Mouse (Mus musculus): ENCODE results near the gene Ralgapa2. TPM values are rescaled to one million over a fixed set of nuclear protein-coding genes. Genes with fewer than 3 reads are reported as not detected.

Gene Ralgapa2
- polyA plus RNA-seq, 1 experiment from 2014 or later, result 6.5 TPM

DNA sequence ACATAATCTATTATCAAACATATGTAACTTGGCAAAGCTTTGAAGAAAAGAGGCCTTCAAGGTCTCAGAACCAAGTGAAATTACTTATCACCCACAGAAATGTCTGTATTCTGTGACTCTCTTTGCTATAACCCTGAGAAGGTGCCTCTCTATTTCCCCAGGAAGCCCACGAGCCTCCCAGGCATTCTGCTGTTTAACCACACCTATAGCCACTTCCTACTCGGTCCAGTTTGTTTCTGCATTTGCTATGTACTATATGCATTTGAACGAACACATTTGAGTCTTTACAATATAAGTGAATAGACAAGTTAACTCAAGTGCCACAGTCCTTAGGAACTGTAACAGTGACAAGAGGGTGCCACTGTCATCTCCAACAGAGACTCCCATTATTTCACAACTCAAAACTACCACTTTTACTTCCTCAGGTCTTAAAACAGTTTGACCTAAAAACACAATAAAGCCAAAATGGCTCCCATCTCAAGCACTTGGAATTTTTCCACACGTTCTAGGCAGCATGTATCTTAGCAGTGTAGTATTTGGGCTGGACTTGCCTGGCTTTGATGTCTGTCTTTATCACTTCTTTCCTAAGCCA, 88.3 kb downstream of the Ralgapa2 start:
- no peaks in the 10 kb centered on the region for H3K9me3 ChIP-seq (replicated peaks)
- H3K27ac ChIP-seq, result no peak overlapping the region
- H3K4me2 ChIP-seq, result no peak overlapping the region
- no peak overlapping the region for H3K9ac ChIP-seq
- H3K4me3 ChIP-seq, result no peak overlapping the region
- H3K36me3 ChIP-seq, result peaks cover 22% of the 10 kb centered on the region
- no peaks in the 10 kb centered on the region for H3K27me3 ChIP-seq (replicated peaks)
- ATAC-seq, result no peak
- 36% methylated on average over 4 of the region's 4 CpGs for WGBS (ENCODE audit: insufficient replicate concordance)
- H3K4me1 ChIP-seq, result no peaks in the 10 kb centered on the region

DNA sequence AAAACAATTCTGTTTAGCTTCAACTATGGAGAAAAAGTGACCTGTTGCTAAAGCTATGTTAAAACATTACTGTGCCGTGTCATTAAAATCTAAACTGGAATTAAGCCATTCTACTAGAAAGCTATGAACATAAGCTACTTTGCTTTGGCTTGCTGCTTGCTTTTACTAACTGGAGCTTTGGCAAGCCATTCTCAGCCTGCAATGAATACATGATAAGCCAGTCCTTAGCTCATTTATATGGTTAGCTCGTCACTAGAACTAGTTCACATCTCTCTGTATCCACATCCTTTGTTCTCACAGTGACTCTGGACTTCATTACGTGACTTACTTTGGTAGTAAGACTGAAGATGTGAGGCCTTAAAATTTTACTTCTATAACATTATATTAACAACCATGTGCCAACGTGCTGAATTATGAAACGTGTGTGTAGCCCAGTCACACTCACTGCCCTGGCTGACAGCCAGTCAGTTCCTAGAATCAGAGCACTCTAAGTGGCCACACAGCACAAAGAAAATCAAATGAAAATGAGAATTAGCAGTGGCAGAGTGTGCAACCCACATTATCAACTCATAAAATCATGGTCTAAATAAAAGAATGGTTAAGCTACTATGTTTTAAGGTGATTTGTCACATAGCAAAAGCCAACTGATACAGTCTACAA, 89.0 kb downstream of the Ralgapa2 start:
- ATAC-seq, result no peak
- 79% methylated on average over 5 of the region's 5 CpGs for WGBS (ENCODE audit: insufficient replicate concordance)
- H3K4me2 ChIP-seq, result no peak overlapping the region
- no peak overlapping the region for H3K4me3 ChIP-seq
- H3K9me3 ChIP-seq (replicated peaks), result no peaks in the 10 kb centered on the region
- H3K27ac ChIP-seq, result no peak overlapping the region
- peaks cover 22% of the 10 kb centered on the region for H3K36me3 ChIP-seq
- H3K4me1 ChIP-seq, result no peaks in the 10 kb centered on the region
- no peak overlapping the region for H3K9ac ChIP-seq
- no peaks in the 10 kb centered on the region for H3K27me3 ChIP-seq (replicated peaks)

DNA sequence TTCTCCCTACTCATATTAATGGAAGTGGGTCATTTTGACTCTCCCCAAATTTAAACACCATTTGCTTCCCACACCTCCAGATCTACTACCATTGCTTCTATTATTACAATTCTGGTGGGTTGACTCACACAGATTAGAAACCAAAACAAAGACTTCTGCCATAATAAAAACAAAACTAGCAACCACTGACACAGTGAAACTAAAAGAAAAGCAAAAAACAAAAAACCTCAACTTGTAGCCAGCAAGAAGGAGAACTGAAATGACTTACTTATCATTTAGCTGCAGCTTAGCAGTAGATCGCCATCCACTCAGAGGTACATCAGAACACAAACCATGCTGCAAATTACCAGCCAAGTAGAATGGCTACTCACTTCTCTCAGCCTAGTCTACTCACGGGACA, 95.9 kb downstream of the Ralgapa2 start:
- Histone ChIP-seq H3K4me1 (0 out of 2 replicates have a peak, but pooled peaks cover 5% of the 10 kb centered on the region), H3K4me2 (no peak overlapping the region), H3K9me3 (replicated peaks) (no peaks in the 10 kb centered on the region), H3K9ac (no peak overlapping the region), H3K36me3 (peaks cover 7% of the 10 kb centered on the region; the same call in 1 of the 2 replicates), H3K27ac (no peak overlapping the region), H3K4me3 (no peak overlapping the region), H3K27me3 (replicated peaks) (no peaks in the 10 kb centered on the region)
- ATAC-seq, result no peak
- WGBS (ENCODE audit: insufficient replicate concordance), result 77% methylated on average over 2 of the region's 2 CpGs

DNA sequence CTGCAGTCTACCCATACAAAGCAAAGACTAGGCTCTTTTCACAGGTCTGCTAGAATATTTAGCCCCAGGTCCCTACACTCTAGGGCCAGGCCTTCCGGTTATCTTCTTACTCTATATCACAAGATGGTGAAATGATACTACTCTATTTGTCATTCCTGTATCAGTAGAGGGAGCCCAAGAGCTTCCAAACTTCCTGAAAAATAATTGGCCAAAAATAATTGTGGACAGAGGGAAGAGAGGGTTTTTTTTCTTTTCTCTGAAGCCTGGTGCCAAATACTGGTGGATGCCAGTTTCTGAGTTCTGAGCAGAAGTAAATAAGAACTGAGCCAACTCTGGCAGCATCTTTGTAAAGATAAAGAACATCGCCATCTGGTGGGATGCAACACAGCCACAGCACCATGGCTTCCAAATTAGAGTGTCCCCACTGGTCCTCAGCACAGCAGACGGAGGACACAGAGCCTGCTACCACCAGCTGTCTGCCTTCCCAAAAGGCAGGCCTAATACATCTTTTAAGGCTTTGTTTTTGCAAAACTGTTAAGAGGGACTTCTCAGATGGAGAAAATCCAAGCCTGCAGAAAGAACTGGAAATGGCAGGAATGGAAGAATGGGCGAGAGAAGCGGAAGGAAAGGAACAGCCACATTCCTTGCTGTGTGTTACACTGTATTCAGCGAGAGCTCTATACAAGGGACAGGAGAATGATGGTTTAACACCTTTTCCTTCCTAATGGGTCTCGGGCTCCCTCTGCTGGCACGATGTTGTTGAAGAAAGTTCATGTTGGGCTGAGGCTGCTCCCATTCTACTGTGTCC, 97.5 kb downstream of the Ralgapa2 start:
- no peak for ATAC-seq
- whole genome bisulfite sequencing (ENCODE audit: insufficient replicate concordance), result 51% methylated on average over 8 of the region's 8 CpGs
- H3K4me2 ChIP-seq, result no peak overlapping the region

DNA sequence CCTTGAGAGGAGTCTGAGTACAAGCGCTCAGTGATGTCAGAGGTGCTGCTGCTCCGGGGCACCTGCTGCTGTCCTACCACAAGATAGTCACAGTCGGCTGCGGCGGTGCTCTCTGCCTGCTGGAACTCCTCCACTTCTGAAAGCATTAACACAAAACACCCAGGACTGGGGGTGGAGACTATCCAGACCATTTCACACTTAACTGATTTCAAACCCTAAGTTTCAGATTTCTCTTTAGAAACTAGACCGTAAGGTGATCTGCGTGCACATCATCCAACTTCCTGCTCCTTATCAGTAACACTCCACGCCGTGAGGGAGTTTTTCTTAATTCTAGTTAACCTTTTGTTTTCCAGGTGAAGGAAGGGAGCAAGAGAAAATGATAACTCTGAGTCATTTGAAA, 99.4 kb downstream of the Ralgapa2 start:
- H3K27me3 ChIP-seq (replicated peaks), result no peaks in the 10 kb centered on the region
- no peak overlapping the region for H3K27ac ChIP-seq
- peaks cover 11% of the 10 kb centered on the region; the same call in 1 of the 2 replicates for H3K36me3 ChIP-seq
- no peak overlapping the region for H3K4me3 ChIP-seq
- H3K4me2 ChIP-seq, result no peak overlapping the region
- 45% methylated on average over 9 of the region's 9 CpGs for WGBS (ENCODE audit: insufficient replicate concordance)
- H3K9me3 ChIP-seq (replicated peaks), result no peaks in the 10 kb centered on the region
- no peak overlapping the region for H3K9ac ChIP-seq
- 0 out of 2 replicates have a peak, but pooled peaks cover 5% of the 10 kb centered on the region for H3K4me1 ChIP-seq
- ATAC-seq, result no peak

More for the DNA sequence above, 97.5 kb downstream of the Ralgapa2 start:
- Histone ChIP-seq H3K4me1 (0 out of 2 replicates have a peak, but pooled peaks cover 5% of the 10 kb centered on the region), H3K27me3 (replicated peaks) (no peaks in the 10 kb centered on the region), H3K9me3 (replicated peaks) (no peaks in the 10 kb centered on the region), H3K36me3 (peaks cover 11% of the 10 kb centered on the region; the same call in 1 of the 2 replicates), H3K9ac (no peak overlapping the region), H3K4me3 (no peak overlapping the region), H3K27ac (no peak overlapping the region)

DNA sequence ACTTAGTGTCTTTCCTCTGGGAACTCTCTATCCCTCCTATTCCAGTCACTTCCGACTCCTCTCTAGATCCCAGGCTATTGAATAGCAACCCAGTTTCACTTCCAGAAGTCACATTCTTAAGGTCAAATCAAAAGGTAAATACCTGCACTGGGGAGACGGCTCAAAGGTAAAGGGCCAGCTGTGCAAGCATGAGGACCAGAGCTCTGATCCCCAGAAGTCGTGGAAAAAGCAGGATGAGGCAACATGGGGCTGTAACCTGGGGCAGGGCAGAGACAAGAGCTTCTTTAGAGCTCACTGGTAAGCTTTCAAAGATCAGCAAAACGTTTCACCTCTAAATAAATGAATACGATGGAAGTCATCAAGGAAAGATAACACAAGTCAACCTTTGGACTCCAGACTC, 100.2 kb downstream of the Ralgapa2 start:
- H3K4me2 ChIP-seq, result no peak overlapping the region
- H3K27me3 ChIP-seq (replicated peaks), result no peaks in the 10 kb centered on the region
- 72% methylated on average over 5 of the region's 5 CpGs for WGBS (ENCODE audit: insufficient replicate concordance)
- H3K9ac ChIP-seq, result no peak overlapping the region
- ATAC-seq, result no peak
- H3K4me3 ChIP-seq, result no peak overlapping the region
- peaks cover 11% of the 10 kb centered on the region; the same call in 1 of the 2 replicates for H3K36me3 ChIP-seq
- H3K9me3 ChIP-seq (replicated peaks), result no peaks in the 10 kb centered on the region
- 0 out of 2 replicates have a peak, but pooled peaks cover 5% of the 10 kb centered on the region for H3K4me1 ChIP-seq
- no peak overlapping the region for H3K27ac ChIP-seq

DNA sequence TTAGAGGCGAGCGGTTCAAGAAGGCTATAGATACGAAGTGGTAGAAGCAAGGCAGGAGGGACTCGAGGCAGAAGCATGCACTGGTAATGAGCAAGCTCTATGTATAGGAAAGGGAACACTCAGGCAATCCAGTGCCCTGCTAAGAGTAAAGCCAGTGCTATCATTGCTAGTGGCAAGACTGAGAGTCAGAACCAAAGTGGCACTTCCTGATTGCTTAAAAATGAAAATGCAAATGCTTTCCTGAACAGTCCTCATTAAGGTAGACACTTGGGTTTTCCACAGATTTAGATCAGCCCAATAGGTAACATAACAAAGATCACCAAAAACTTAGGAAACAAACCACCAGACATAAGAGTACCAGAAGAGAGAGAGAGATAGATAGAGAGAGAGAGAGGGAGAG, 105.1 kb downstream of the Ralgapa2 start:
- Histone ChIP-seq H3K4me2 (no peak overlapping the region), H3K4me3 (no peak overlapping the region), H3K9me3 (replicated peaks) (no peaks in the 10 kb centered on the region), H3K27ac (no peak overlapping the region), H3K4me1 (no peaks in the 10 kb centered on the region), H3K9ac (no peak overlapping the region), H3K27me3 (replicated peaks) (no peaks in the 10 kb centered on the region), H3K36me3 (peaks cover 22% of the 10 kb centered on the region)
- 77% methylated on average over 4 of the region's 4 CpGs for WGBS (ENCODE audit: insufficient replicate concordance)
- ATAC-seq, result no peak

DNA sequence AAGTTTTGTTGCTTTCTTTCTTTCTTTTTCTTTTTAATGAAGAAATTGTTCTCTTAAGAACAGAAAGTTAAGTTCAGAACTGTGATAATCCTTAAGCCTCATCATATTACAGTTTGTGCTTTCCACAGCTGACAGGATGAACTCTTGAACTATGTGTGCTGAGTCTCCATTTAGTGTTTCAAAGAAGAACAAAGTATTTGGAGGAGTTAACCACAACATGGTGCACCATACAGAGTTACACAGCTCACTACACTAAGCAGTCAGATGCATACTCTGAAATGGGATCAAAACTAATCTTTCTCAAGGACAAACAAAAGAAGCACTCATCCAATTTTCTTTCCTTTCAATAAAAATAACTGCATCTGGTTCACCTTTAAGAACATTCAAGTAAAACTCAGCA, 110.6 kb downstream of the Ralgapa2 start:
- no peak for ATAC-seq
- H3K36me3 ChIP-seq, result peaks cover 18% of the 10 kb centered on the region
- H3K4me2 ChIP-seq, result no peak overlapping the region
- H3K27ac ChIP-seq, result no peak overlapping the region
- H3K27me3 ChIP-seq (replicated peaks), result no peaks in the 10 kb centered on the region
- H3K9ac ChIP-seq, result no peak overlapping the region
- no peaks in the 10 kb centered on the region for H3K4me1 ChIP-seq
- no peak overlapping the region for H3K4me3 ChIP-seq
- H3K9me3 ChIP-seq (replicated peaks), result no peaks in the 10 kb centered on the region

DNA sequence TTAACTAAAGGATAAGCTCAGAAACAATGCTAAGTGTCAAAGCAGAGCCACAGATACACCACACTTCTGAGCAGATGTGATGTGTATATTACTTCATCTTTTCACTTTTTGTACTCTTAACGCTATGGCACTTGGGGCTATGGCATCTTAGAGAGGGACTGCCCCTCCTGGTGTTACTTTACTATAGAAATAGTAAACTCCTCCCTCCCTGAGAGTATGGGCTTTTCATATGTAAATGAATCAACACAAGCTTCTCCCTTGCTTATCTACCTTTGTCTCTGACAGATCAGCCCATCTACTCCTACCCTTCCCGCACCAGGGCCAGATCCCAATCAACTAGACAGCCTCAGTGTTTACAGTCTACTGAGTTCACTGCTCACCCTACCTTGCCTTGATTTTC, 111.4 kb downstream of the Ralgapa2 start:
- Histone ChIP-seq H3K9ac (no peak overlapping the region), H3K27me3 (replicated peaks) (no peaks in the 10 kb centered on the region), H3K4me2 (no peak overlapping the region), H3K27ac (no peak overlapping the region), H3K36me3 (peaks cover 16% of the 10 kb centered on the region), H3K4me1 (no peaks in the 10 kb centered on the region), H3K9me3 (replicated peaks) (no peaks in the 10 kb centered on the region), H3K4me3 (no peak overlapping the region)
- 66% methylated on average over 2 of the region's 2 CpGs for WGBS (ENCODE audit: insufficient replicate concordance)
- ATAC-seq, result no peak

DNA sequence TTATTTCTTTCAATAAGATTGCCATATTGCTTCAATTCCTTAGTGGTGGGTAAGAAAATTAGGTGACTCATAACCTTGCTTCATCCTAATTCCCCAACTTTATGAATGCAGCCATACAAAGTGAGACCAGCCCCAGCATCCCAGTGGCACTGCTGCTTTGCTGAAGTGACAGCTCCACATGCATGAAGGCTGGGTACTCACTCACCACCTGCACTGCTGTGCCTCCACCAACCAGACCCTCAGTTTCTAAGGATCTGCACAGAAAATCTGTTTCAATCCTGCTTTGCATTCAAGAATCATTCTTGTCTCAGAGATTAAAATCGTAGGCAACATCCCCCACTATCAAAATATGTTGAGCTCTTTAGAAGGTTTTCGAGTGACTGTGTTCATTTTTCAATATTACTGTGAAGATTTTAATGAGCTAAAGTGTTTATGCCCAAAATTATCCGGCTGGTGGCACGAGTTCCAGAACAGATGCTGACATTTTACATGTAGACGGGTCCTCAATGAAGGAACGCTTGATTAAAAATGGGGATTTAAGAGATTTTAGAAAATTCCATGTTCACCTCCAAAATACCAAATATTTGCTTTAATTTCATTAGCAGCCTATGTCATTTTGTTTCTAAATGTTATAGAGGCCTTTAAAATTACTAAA, 113.8 kb downstream of the Ralgapa2 start:
- Histone ChIP-seq H3K4me2 (no peak overlapping the region), H3K27ac (no peak overlapping the region), H3K4me1 (no peaks in the 10 kb centered on the region), H3K36me3 (peaks cover 6% of the 10 kb centered on the region; the same call in 1 of the 2 replicates), H3K4me3 (no peak overlapping the region), H3K27me3 (replicated peaks) (no peaks in the 10 kb centered on the region), H3K9ac (no peak overlapping the region), H3K9me3 (replicated peaks) (no peaks in the 10 kb centered on the region)
- ATAC-seq, result no peak
- 76% methylated on average over 6 of the region's 6 CpGs for WGBS (ENCODE audit: insufficient replicate concordance)

DNA sequence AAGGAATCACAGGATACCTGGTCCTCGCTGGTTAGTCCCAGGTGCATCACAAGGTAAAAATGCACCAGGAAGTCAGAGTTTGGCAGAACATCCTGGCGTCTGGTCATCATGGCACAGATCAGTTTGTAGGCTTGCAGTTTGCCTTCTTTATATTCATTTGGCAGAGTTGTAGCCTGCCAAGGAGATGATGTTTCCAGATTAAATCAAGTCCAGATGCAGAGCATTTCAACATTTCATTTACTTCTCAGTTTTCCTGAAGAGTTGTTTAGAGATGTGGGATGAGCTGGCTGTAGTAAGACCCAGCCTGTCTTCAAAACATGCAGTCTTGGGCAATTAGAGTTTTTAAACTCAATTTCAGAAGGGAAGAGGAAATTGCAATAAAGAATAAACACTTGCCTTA, 124.9 kb downstream of the Ralgapa2 start:
- H3K27ac ChIP-seq, result no peak overlapping the region
- H3K4me3 ChIP-seq, result no peak overlapping the region
- ATAC-seq, result no peak
- no peaks in the 10 kb centered on the region for H3K9me3 ChIP-seq (replicated peaks)
- H3K4me1 ChIP-seq, result no peaks in the 10 kb centered on the region
- H3K9ac ChIP-seq, result no peak overlapping the region
- peaks cover 9% of the 10 kb centered on the region for H3K36me3 ChIP-seq
- 73% methylated on average over 2 of the region's 2 CpGs for WGBS (ENCODE audit: insufficient replicate concordance)
- H3K4me2 ChIP-seq, result no peak overlapping the region
- no peaks in the 10 kb centered on the region for H3K27me3 ChIP-seq (replicated peaks)

DNA sequence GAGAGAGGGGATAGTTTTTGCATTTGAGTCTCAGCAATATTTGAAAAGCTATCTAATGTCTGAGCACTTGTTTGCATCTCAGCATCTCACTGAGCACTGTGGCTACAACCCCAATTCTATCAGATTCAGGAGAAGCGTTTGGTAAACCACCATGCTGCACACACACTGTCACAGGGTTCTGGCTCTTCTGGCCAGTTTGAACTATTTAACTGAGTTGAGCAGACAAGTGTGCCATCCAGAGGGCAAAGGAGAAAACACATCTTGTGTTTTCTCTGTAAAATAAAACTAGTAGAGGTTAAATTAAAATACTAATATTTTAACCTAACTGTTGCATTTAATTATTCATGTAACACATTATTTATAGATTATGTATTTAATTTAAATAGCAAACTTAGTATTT, 127.6 kb downstream of the Ralgapa2 start:
- Histone ChIP-seq H3K27ac (no peak overlapping the region), H3K9me3 (replicated peaks) (no peaks in the 10 kb centered on the region), H3K4me1 (no peaks in the 10 kb centered on the region), H3K27me3 (replicated peaks) (no peaks in the 10 kb centered on the region), H3K9ac (no peak overlapping the region), H3K4me2 (no peak overlapping the region), H3K36me3 (peaks cover 13% of the 10 kb centered on the region), H3K4me3 (no peak overlapping the region)
- no peak for ATAC-seq
- whole genome bisulfite sequencing (ENCODE audit: insufficient replicate concordance), result 53% methylated on average over 1 of the region's 1 CpGs
